Mouse (Mus musculus): Measurements from ENCODE around the gene Kpna7.

- TF ChIP-seq CTCF (IDR thresholded peaks at IDR 0.05) = no peak
- peak; percentile 70 for TF ChIP-seq EP300 (IDR thresholded peaks at IDR 0.05)
These were observed 135.8 kb downstream of the Kpna7 start for GRCm38 (mm10) chr5:144948002-144948401.

All from lung, postnatal 0 days (tissue).